Mouse (Mus musculus) right cerebral cortex, adult 18-20 months (tissue): ENCODE measurements around the gene Abr.

Experiments
- DNase-seq: peaks from one replicate; pipeline ENCODE4 v3.0.0; 2022; ENCODE audit warnings: mixed read lengths

Gene Abr

DNA sequence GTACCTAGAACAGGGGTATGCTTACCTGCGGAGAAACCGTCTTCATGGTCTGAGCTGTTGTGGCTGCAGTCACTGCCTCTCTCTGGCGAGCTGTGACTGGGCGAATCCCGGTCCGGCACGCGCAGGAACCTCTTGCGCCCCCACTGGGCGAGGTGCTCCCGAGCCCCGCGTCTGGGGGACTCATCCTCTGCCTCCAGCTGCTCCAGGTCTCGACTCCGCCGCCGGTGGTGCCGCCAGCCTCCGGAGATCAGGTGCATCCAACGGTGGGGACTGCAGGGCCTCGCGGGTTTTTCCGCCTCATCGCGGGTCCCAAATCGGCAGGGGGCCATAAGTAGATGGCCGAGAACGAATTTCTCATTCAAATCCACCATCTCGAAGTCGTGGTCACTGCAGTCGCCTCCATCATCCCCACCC lies at the start of gene Abr:
TSS of gene Abr (minus strand) at position 163 of the 414 bp plus-strand sequence.
- DNase-seq: no peak

DNA sequence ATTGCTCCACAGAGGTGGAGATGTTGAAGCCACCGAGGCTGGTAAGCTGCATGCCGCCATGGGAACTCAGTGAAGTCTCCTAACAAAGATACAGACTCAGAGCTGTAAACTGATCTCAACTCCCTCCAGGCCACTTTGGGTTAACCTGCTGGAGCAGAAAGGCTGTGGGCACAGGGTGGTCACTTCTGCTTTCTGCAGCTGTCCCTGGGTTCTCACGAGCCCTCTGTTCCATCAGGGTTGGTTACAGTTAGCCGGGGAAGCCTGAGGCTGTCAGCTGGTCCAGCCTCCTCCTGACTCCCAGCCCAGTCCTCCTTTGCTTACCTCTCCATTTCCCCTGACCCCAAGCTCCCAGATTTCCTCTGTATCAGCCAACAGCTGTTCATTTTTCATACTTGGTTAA lies 45.7 kb upstream of the Abr start:
- no peak for DNase-seq

DNA sequence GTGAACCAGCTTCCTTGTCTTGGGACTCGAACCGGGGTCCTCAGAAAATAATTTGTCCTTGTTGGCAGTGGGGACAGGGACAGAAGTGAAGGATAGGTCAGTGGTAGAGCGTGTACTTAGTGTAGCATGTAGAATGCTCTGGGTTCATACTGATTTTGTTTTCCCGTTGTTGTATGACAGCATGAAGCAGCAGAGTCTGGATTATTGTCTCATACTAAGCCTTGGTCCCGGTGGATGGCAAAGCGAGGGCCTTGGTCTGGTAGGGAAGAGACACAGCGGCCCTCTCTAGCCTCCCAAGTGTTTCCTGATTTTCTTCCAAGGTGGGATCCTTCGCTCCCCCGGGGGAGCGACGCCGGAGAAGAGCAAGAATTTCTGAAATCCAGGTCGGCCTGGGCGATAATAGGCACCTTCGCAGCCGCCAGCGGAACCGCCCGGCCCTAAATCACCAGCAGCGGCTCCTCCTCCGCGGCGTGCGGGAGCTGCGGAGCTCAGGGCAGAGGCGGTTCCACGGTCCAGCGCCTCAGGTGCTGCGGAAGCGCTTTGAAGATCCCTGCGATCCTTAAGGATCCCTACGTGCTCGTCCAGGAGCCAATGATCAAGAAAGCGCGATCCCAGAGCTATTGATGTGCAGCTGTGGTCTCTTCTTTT lies 44.0 kb upstream of the Abr start:
- DNase-seq: no peak

DNA sequence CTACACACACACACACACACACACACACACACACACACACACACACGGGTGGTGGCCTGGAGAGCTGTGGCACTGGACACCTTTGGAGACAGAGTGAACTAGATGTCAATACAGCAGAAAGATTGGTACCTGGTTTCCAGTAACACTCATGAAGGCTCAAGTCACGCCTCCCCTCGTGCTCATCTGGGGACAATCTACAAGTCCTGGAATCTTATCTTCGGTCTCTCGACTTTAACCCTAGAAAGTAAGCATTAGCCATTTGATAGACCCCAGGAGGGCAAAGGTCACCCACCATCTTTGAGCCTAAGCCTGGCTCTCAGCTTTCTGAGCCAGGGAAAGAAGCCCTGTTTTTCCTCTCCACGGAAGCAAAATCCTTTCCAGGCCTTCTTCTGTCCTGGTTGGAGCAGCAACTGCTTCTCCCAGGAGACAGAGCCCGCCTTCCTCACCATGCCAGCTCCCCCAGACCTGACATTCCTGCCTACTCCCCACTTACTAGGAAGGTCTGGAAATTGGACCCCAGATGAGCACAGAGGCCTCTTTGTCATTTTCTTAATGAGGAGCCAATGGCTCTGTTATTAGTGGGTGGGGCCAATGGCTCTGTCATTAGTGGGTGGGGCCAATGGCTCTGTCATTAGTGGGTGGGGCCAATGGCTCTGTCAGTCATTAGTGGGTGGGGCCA lies 39.8 kb upstream of the Abr start:
- no peak for DNase-seq

DNA sequence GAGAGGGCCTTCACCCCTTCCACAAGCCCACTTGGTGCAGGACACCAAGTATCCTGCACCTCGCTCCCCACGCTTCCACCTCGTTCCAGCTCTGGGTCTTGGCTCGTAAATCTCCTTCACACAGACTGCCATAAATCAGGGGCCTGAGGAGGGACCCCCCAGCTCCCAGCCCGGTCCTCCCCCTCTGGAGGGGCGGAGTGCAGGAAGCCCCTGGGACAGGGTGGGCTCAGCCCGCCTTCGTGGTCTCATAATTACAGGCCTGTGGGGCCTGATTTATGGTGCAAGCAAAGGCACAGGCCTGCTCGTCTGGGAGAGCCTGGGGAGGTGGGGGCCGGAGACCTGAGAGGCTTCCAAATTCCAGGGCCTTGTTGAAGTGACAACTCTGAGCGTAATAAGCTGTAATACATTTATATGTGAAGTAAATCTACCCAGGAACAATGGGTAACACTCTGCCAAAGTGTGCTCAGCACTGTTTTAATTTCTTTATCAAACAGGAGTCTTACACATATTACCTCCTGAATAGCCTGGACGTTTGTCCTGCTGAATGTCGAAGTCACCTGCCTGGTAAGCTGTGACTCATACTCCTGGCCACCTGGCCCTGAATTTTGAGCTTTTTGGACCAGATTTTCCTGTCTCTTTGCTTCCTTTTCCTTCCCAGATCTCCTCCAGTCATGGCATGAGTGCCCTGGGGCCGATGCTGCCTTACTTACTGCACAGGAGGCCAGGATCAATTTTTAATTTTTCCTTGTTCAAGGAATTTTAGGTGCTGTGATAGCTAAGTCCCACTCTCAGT lies 37.2 kb upstream of the Abr start:
- DNase-seq: no peak

DNA sequence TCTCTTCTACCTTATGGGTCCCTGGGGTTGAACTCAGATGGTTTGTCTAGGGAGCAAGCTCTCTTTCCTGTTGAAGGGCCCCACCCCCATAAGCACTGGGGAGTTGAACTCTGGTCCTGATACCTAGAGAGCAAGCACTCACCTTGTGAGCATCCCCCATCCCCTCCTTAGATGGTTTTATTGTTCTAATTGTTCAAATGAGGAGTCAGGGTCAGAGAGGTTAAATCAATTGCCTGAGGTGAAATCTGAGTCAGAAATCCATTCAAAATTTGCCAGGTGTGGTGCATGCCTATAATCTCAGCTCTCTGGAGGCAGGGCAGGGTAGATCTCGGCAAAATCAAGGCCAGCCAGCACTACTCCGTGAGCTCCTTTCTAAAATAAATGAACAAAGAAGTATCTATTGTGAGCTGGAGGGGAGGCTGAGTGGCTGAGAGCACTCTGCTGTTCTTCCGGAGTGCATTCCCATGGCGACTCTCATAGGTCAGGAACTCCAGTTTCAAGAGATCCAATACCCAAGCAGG lies 35.4 kb upstream of the Abr start:
- DNase-seq: no peak

DNA sequence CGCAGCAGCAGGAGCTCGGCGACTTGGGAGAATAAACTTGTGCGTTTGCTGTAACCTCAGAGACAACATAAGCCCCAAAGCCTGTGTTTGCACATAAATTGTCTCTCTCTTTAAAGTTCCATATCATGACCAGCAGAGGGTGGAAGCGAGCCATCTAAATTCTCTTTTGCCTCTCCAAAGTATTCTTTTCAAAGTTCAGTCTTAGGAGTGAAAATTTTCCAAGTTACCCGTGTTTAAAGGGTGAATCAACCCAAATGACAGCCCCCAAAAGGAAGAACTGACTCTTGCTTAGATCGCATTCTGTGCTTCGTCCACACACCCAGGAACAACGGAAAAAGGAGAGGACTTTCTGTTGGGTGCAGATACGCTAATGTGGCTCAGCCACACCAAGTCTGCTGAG lies 33.0 kb upstream of the Abr start:
- peak; percentile 55 for DNase-seq

DNA sequence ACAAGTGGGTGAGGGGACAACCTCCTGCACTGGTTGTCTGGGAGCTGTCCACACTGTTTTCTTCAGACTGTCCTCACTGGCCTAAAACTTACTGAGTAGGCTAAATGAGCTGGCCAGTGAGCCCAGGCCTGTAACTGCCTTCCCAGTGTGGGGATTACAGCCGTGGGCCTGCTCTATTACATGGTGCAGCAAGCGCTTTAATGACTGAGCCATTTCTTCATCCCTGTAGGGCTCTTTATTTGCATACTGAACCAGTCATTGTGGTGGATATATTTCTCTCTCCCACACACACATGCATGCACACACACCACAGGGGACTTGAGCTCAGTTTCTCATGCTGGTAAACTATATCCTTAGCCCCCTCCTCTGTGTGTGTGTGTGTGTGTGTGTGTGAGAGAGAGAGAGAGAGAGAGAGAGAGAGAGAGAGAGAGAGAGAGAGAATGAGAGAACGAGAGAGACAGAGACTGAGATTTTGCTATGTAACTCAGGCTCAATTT lies 30.8 kb upstream of the Abr start:
- DNase-seq: no peak

DNA sequence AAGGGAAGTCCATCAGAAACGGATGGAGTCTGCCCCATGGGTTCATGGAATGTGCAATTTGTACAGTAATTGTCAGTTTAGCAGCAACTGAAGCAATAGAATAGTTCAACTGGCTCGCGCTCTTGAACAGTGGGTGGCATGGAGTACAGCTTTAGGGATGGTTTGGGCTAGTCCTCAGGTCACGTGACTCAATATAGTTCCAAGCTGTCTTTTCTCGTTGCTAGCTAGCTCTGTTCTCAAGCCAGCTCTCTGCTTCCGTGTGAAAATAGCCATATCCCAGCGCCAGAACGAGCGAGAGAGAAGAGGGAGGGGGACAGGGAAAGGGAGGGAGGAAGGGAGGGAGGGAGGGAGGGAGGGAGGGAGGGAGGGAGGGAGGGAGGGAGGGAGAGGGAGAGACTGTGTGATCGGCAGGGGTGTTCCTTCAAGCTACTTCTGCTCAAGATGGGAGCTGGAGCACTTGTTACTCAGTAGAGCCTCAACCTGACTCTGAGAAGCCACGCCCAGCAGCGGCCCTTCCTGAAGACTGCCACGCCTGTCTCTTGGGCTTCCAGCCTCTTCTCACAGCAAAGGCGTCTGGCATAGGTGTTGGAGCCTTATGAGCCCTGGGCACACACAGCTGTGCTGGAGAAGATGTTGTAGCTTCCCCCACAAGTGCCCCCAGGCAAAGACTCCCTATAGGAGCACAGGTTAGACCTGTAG lies 28.9 kb upstream of the Abr start:
- DNase-seq: no peak

DNA sequence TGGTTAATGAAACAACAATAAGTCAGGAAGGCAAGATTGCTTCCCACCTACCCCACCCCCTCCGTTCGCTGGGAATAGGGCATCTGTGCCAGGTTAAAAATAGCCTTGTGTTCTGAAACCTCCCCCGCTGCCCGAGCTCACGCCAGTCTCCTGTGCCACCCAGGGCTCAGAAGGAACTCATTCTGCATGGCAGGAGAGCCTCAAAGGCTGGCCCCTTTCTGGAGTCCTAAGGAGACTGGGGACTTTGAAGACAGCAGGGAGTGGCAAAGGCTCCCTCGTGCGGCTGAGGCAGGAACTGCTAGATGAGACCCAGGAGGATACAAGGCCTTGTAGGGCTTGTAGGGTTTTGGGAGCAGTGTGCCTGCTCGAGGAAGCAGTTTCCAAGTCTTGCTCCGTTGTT lies 25.4 kb upstream of the Abr start:
- DNase-seq: peak; percentile 83

DNA sequence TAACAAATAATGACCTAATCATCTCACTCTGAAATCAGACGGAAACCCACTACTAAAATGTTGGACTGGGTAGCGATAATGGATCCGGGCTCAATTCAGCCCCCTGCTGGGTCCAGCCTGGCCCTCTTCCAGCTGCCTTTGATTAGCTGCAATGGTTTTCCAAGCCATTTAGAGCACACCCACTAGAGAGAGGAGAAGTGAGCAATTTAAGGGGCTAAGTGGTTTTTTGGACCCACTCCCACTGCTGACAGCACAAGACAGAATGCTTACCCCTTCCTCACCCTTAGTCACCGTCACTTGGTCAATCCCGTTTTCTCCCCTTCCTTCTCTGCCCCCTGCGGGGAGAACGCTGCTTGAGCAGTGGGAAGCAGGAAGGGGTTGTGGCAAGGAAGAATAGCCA lies 24.9 kb upstream of the Abr start:
- DNase-seq: no peak

DNA sequence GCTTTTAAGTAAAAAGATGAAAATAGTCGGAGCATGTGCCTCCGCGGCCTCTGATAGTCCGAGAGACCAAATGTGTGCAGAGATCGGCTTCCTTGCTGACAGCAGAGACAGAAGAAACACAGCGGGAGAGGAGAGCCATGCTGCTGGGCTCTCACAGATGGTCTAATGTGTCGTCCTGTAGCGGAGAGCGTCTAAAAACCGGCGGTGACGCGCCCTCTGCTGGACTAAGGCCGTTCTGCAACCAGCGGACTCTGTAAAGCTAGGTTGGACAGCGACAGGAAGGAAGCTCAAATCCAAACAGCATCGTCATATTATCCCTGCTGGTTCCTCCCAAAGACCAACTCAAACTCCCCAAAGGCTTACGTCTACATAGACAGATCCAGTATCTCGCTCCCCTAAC lies 23.8 kb upstream of the Abr start:
- DNase-seq: peak; percentile 91

DNA sequence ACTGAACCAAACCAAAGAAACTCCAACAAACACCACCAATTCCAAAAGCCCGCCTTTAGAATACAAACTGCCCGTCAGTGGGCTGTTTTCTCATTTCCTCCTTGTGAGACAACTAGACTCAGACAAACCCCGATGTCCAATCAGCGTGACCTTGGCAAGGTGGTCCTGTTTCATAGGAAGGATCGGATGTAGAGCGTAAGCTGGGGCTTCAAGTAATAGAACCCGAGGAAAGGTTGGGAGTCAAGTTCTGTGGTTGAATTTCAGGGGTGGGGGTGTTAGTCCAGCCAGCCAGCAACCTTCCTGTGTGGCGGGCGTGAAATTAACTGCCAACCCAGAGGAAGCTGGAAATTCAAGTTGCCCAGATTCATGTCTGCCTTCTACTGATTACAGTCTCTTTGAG lies 22.9 kb upstream of the Abr start:
- no peak for DNase-seq

DNA sequence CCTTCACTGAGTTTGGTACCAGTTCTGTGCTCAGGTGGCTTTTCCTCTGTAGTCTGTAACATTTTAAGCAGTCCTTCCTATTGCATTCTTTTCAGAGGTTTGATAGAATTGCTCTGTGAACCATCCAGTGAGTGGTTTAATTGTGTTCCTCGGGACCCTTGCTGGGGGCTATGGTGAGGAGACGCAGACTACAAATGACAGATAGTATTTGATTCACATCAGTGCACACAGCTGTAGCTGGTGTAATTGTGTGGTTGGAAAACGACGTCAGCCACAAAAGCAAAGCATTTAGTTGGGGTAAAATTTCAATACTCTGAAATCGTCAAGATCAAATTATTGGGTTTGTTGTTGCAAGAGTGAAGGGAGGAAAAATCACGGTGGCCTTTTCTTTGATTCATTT lies 22.1 kb upstream of the Abr start:
- no peak for DNase-seq

DNA sequence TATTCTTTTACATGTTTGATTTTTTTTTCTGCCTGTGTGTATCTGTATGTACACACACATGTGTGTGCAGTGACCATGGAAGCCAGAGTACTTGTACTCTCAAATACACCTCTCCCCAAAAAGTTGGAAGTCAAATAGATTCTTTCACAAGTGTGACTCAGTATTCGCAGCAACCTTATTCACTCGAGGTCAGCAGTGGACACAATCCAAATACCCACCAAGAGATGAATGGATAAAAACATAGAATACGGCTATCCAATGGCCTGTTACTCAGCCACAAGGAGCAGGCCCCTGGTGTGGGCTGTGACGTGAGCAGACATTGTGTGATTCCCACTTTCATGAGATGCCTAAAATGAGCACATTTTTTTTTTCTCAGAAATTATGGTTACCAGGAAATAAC lies 18.1 kb upstream of the Abr start:
- no peak for DNase-seq

DNA sequence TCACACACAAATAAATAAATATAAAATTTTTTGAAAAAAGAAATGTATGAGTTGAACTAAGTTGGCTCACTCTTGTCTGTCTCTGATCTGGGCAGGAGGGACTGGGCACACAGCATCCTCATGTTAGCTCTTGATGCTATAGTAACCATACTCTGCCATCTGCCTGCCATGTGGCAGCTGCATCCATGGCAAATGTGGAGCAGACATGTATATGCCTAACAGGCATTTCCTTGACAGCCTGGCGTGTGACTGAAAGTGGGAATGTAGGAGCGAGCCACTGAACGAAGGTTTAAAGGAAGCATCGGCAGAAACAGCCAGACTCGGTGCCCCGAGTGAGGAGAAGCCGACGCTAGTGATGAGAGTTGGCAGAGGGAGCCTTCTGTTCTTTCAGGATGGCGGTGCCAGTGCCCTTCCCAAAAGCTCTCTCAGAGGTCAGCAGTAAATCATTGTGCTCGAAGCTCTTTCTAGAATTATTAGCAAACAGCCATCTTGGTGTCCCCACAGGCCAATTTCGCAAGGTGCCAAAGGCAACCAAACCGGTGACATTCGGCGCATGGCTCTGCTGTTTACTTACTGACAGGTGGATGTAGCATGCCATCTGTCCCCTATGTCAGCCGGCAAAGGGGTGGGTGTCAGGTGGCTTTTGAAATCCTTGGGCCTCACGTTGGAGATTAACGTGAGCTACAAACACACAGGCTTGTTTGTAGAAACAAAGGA lies 17.3 kb upstream of the Abr start:
- no peak for DNase-seq

DNA sequence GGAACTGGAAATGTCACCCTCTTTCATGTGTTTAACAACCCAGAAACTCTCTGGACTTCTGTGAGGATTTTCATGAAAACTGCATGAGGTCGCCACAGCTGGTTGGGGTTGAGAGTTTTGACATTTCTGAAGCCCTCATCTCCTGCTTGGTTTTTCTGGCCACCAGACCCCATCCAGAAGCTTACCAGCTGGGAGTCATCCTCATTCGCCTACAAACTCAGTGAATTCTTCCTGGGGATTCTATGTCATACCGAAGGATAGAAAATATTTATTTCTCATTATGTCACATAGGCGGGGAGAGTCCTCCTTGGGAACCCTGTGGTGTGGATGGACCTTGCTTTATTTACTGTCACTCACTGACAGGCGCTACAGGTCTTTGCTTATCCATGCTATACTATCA lies 8.4 kb upstream of the Abr start:
- DNase-seq: no peak

DNA sequence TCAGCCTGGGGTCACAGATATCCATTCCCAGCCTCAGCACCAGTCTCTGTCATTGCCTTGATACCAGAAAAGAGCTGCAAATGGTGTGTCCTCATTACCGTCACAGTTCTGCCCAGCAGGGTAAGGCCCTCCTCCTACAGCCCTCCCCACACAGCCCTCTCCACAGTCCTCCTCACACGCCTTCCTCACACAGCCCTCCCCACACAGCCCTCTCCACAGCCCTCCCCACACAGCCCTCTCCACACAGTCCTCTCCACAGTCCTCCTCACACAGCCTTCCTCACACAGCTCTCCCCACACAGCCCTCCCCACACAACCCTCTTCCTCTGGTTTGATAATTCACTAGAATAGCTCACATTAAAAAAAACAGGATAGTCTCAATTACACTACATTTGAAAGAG lies 7.9 kb upstream of the Abr start:
- DNase-seq: no peak

DNA sequence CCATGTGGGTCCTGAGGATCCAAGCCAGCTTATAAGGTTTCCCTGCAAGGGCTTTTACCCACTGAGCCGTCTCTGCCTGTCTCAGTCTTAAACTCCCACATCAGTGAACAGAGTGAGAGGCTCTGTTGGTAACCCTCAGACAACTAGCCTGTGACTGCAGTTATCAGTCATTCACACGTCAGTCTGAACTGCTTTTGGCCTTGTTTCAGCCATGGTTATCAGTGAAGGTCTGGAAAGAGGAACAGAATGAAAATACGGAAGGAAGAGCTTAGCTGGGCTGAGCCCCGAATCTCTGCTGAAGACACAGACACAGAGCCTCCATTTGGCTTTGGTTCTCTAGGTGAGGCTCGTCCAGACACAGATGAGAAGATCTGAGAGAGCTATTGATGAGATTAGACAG lies 6.5 kb upstream of the Abr start:
- DNase-seq: no peak

DNA sequence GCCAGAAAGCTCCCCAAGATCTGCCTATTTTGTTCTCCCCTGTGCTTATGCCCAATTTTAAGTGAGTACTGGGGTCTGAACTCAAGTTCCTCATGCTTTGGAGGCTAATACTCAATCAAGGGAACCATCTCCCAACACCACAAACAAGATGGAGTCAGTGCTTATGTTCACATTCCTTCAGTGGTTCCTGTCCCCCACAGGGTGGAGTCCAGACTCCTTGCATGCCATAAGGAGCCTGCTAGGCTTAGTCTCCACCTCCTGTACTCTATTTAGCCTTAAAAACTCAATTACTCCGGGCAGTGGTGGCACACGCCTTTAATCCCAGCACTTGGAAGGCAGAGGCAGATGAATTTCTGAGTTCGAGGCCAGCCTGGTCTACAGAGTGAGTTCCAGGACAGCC lies 2.8 kb upstream of the Abr start:
- no peak for DNase-seq

DNA sequence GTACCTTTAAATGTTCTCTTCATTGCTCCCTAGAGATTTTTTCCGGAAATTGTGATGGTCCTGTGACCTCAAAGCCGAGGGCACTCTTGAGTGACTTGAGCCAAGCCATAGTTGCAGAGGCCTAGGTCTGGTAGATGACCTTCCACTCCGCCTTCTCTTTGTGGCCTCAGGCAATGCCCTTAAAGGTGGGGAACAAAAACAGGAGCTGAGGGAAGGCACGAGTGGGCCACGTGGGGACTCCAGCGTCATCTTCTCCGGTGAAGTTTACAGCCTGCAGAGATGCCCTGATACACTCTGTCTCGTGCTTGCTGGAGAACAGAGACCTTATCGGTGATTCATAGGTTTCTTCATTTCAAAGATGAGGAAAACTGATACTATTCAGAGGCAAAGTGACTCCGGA lies 2.0 kb upstream of the Abr start:
- DNase-seq: no peak

DNA sequence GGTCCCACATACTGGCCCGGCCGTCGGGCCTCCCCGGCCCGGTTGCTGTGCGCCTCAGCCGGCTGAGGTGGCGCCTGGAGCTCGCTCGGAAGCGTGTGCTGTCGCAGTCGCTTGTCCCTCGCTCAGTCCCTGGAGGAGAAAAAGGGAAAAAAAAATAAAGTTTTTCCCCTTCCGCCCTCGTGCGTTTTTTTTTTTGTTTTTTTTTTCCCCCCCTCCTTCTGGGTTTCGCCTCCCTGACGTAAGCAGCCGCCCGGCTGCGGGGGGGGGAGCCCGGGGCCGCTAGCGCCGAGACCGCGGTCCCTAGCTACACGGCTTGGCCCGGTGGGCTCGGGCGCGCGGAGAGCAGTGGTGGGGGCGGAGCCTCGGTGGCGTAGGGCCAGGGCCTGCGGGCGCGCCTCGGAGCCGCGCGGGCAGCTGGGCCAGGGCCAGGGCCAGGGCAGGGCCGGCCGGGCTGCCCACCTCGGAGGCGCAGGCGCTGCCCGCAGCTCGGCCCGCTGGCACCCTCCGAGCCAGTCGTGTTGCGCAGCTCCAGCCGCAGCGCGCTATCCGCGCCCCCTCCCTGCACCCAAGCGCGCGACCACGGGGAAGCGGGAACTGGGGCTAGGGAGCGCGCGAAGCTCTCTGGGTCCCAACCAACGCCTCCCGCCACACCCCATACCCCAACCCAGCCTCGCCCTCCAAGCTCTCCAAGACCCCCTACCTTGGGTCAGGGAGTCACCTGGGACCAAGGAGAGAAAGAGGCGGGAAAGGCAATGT lies 1.3 kb upstream of the Abr start:
- DNase-seq: no peak
